Mouse (Mus musculus) testis, adult 2 months (tissue): ENCODE measurements around the gene Gm11032. TPM values are rescaled to one million over a fixed set of nuclear protein-coding genes. Genes with fewer than 3 reads are reported as not detected.

Experiments
- H3K27ac ChIP-seq: fragments of 200-500 bp; 2 replicates; pipeline ENCODE4 v1.5.1; 2012; ENCODE audit warnings: low read depth, low read length; ENCODE audit not compliant: control insufficient read depth, insufficient read depth
- H3K27me3 ChIP-seq: fragments of 200-500 bp; 2 replicates; pipeline ENCODE4 v1.6.1; 2012; ENCODE audit warnings: mild to moderate bottlenecking, low read length, moderate library complexity; ENCODE audit not compliant: control insufficient read depth, insufficient read depth
- H3K36me3 ChIP-seq: fragments of 200-500 bp; 2 replicates; pipeline ENCODE4 v1.6.1; 2012; ENCODE audit warnings: mild to moderate bottlenecking, low read length; ENCODE audit not compliant: control insufficient read depth, insufficient read depth
- H3K4me1 ChIP-seq: fragments of 200-500 bp; 2 replicates; pipeline ENCODE4 v1.6.1; 2012; ENCODE audit warnings: low read length; ENCODE audit not compliant: control insufficient read depth, insufficient read depth
- H3K4me3 ChIP-seq: fragments of 200-500 bp; 2 replicates; pipeline ENCODE4 v1.5.1; 2012; ENCODE audit warnings: low read depth, mild to moderate bottlenecking, low read length, moderate library complexity, mixed read lengths; ENCODE audit not compliant: control insufficient read depth
- CTCF ChIP-seq: fragments of 200-500 bp; IDR thresholded peaks from 2 replicates; pipeline ENCODE4 v1.5.1; 2012; ENCODE audit warnings: low read depth, mild to moderate bottlenecking, inconsistent platforms, low read length, moderate library complexity; ENCODE audit not compliant: control insufficient read depth, insufficient read depth, insufficient replicate concordance
- POLR2A ChIP-seq: fragments of 200-500 bp; IDR thresholded peaks from 2 replicates; pipeline ENCODE4 v1.6.1; 2012; ENCODE audit warnings: low read depth, mild to moderate bottlenecking, inconsistent platforms, low read length, moderate library complexity; ENCODE audit not compliant: control insufficient read depth
- polyA plus RNA-seq: library from polyadenylated mRNA; depleted of rRNA; stranded (reverse); fragments of >200 nt; gene quantifications from 2 replicates; pipeline ENCODE4 v1.2.3, GENCODE M21; 2012; rRNA removed

Gene Gm11032
- polyA plus RNA-seq, 1 experiment, result not detected

DNA sequence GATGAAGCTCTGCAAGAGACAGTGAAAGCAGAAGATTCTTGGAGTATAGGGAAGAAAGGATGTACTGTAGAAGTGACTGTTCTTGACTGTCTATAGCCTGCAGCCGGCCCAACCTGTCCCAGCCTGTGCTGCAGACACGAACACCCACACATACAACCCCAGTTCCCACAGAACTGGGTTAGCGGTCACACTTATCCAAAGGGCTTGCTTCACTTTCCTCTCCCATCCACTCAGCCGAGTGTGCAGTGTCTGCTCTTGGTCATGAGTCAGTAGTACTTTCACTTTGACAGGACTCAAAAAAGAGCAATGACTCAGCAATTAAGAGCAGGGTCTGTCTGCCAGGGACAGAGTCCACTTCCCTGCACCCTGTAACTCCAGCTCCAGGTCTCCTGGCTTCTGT, 41.5 kb downstream of the Gm11032 start:
- H3K27me3 ChIP-seq, result no peaks in the 10 kb centered on the region
- H3K27ac ChIP-seq, result no peak overlapping the region
- H3K36me3 ChIP-seq, result peaks cover 3% of the 10 kb centered on the region; the same call in 1 of the 2 replicates
- no peaks in the 10 kb centered on the region; the same call in 1 of the 2 replicates for H3K4me1 ChIP-seq
- H3K4me3 ChIP-seq, result no peak overlapping the region
- TF ChIP-seq POLR2A, result no peak
- no peak for TF ChIP-seq CTCF

- Histone ChIP-seq H3K36me3 (peaks cover 3% of the 10 kb centered on the region; the same call in 1 of the 2 replicates), H3K27me3 (no peaks in the 10 kb centered on the region), H3K4me3 (no peak overlapping the region), H3K4me1 (no peaks in the 10 kb centered on the region; the same call in 1 of the 2 replicates), H3K27ac (no peak overlapping the region)
- no peak for TF ChIP-seq POLR2A
- no peak for TF ChIP-seq CTCF
Measured at GRCm38 (mm10) chr11:4661871-4662495, 42.1 kb downstream of the Gm11032 start.

- Histone ChIP-seq H3K27me3 (no peaks in the 10 kb centered on the region), H3K36me3 (peaks cover 3% of the 10 kb centered on the region; the same call in 1 of the 2 replicates), H3K27ac (no peak overlapping the region), H3K4me1 (no peaks in the 10 kb centered on the region; the same call in 1 of the 2 replicates), H3K4me3 (no peak overlapping the region)
- TF ChIP-seq POLR2A (no peak), CTCF (no peak)
Measured at GRCm38 (mm10) chr11:4662496-4662878, 42.6 kb downstream of the Gm11032 start.

Other genes starting within 250 kb of the Gm11032 start
- gene Hormad2, start 179.0 kb upstream of the Gm11032 start, polyA plus RNA-seq, result 13.7 and 15.3 TPM in 2 replicates
- 21.7 and 23.4 TPM in 2 replicates for gene Mtmr3, start 25.2 kb upstream of the Gm11032 start, polyA plus RNA-seq
- 54.5 and 57.4 TPM in 2 replicates for gene Ascc2, start 17.7 kb downstream of the Gm11032 start, polyA plus RNA-seq
- 399 and 518 TPM in 2 replicates for gene Uqcr10, start 84.3 kb downstream of the Gm11032 start, polyA plus RNA-seq
- gene Zmat5, start 84.6 kb downstream of the Gm11032 start, polyA plus RNA-seq, result 27.4 and 27.8 TPM in 2 replicates
- 0.07 and 0.10 TPM in 2 replicates for gene Cabp7, start 126.7 kb downstream of the Gm11032 start, polyA plus RNA-seq
- 90.2 and 92.5 TPM in 2 replicates for gene Nf2, start 229.5 kb downstream of the Gm11032 start, polyA plus RNA-seq